Mouse (Mus musculus): ENCODE measurements around the gene Fbxo33. TPM values are rescaled to one million over a fixed set of nuclear protein-coding genes. Genes with fewer than 3 reads are reported as not detected.
"Not testable (repeated sequence)": the region's sequence is repeated elsewhere in the genome, so short reads cannot be mapped to it uniquely, and the experiment has no call there.

Fbxo33 gene
- 46.0 and 50.9 TPM in 2 replicates for polyA plus RNA-seq (2012; ENCODE audit: insufficient read depth, insufficient read length, missing spikeins)

DNA sequence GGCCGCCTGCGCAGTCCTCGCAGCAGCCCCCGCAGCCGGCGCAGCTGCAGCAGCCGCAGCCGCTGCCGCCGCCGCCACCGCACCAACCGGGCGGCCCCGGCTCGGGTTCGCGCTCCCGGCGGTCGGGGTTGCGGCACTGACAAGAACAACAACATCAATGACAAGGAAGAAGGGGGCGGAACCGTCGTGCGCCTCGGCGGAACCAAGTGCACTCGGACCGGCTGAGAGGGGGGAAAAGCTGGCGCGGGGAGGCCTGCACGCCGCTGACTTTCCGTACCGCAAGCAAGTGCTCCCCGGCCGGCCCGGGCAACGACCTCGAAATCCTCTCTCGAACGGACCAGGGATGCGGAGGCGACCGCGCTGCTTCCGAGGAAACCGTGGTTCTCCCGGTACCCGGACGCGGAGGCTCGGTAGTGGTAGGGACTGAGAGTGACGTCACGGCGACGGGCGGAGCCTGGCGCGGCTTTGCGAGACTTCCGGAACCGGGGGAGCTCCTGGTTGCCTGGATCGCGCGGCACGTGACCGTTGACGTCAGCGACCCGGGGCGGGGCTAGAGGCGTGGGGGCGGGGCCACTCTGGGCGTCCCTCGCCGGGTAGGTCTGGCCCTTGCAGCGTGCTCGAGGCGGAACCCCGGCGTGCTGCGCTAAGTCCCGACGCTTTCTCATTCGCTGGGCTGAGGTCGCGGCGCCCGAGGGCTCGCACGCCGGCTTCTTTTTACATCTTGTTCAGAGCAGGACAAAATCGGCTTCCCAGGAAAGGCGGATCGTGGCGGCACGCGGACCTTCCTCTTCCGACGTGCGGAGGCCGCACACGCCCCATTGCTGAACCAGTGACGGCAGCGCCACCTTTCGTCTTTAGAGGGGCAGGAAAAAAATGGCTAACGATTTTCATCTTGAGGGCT, at the start of gene Fbxo33:
Gene Fbxo33, minus strand, starts transcription at position 401 of the 901 bp plus-strand sequence.
- Histone ChIP-seq H3K27ac (ENCODE audit: insufficient read depth, low read depth, low read length) (peak within 1 kb of the TSS; percentile 92), H3K4me1 (ENCODE audit: control insufficient read depth, insufficient read depth, low read length) (peaks cover 9% of the 10 kb centered on the region), H3K4me3 (ENCODE audit: insufficient read depth, low read length) (peak within 1 kb of the TSS; percentile 100)
- TF ChIP-seq POLR2A (IDR thresholded peaks at IDR 0.05; ENCODE audit: borderline replicate concordance, low read depth, low read length) (no peak), CTCF (IDR thresholded peaks at IDR 0.05; ENCODE audit: low read depth, low read length) (peak; percentile 70)

DNA sequence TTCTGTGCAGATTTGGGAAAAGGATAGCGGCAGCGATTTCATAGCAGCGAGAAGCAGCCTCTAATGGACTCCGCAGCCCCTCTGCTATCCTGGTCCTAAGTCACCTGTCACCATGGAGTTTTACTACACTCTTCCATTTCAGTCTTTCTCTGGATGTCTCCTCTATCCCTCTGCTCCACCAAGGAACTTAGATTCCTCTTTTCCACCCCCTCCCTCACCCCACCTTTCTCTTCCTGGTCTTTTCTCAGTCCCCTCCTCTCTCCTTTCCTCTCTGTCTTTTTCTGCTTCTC, 46.4 kb upstream of the Fbxo33 start:
- no peak for TF ChIP-seq CTCF (IDR thresholded peaks at IDR 0.05; ENCODE audit: low read depth, low read length)
- no peak for TF ChIP-seq POLR2A (IDR thresholded peaks at IDR 0.05; ENCODE audit: borderline replicate concordance, low read depth, low read length)
- Histone ChIP-seq H3K27ac (ENCODE audit: insufficient read depth, low read depth, low read length) (no peak overlapping the region), H3K4me1 (ENCODE audit: control insufficient read depth, insufficient read depth, low read length) (no peaks in the 10 kb centered on the region), H3K4me3 (ENCODE audit: insufficient read depth, low read length) (no peak overlapping the region)

DNA sequence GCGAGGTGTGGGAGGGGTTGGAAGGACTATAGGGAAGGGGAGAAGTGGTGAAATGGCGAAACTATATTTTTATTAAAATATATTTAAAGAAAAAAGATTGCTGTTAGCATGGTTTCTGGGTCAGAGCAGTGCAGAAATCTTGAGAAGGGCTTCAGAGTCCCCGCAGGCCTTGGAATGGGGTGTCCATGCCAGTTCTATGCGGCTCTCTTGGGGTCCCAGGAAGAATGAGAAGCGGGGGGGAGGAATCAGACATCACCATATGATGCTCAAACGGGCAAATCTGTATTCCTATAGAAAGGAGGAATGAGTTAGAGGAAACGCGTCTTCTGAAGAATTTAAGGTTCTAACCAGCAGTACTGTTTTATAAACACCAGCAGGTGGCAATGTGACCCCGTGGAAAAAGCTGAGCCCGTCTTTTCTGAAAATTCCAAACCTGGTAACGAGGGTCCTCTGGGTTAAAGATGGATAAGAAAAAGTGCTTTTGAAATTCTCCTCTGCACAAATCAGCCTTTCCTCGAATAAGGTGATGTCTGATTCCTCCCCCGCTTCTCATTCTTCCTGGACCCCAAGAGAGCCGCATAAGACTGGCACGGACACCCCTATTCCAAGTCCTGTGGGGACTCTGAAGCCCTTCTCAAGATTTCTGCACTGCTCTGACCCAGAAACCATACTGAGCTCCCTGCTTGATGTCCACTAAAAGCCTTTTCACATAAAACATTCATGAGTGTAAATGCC, 45.8 kb upstream of the Fbxo33 start:
- TF ChIP-seq CTCF (IDR thresholded peaks at IDR 0.05; ENCODE audit: low read depth, low read length): no peak
- no peak overlapping the region for H3K4me3 ChIP-seq (ENCODE audit: insufficient read depth, low read length)
- no peak overlapping the region for H3K27ac ChIP-seq (ENCODE audit: insufficient read depth, low read depth, low read length)
- no peaks in the 10 kb centered on the region for H3K4me1 ChIP-seq (ENCODE audit: control insufficient read depth, insufficient read depth, low read length)

DNA sequence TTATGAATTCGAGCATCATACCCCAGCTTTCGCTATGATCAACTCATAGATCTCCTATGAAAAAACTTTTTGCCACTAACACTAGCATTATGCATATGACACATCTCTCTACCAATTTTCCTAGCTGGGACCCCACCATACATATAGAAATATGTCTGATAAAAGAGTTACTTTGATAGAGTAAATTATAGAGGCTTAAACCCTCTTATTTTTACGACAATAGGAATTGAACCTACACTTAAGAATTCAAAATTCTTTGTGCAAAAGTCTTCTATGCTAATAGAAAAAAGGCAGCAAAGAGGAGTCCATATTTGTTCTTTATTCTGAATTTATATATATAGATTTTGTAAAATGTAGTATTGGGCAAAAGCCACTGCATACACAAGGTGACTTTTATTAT, 43.3 kb upstream of the Fbxo33 start:
- Histone ChIP-seq H3K27ac (ENCODE audit: insufficient read depth, low read depth, low read length) (no peak overlapping the region), H3K4me3 (ENCODE audit: insufficient read depth, low read length) (no peak overlapping the region), H3K4me1 (ENCODE audit: control insufficient read depth, insufficient read depth, low read length) (no peaks in the 10 kb centered on the region)
- TF ChIP-seq POLR2A (IDR thresholded peaks at IDR 0.05; ENCODE audit: borderline replicate concordance, low read depth, low read length) (no peak), CTCF (IDR thresholded peaks at IDR 0.05; ENCODE audit: low read depth, low read length) (no peak)

DNA sequence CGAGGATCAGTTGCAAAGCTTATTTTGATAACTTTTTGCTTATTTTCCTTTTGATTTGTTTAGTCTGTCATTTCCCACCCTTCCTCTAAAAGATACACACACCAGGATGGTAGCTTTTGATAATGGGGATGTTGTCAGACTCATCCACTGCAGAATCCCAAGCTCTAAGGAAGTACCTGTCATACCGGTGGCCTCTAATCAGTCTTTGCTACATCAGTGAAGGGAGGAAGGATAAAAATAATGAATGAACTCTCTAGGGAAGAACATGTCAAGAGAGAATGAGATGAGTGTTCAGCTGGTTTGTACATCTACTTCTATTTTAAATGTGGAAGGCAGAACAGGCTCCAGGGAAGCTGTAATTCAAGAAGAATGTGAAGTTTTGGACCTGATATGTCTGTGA, 41.3 kb upstream of the Fbxo33 start:
- TF ChIP-seq POLR2A (IDR thresholded peaks at IDR 0.05; ENCODE audit: borderline replicate concordance, low read depth, low read length): no peak
- TF ChIP-seq CTCF (IDR thresholded peaks at IDR 0.05; ENCODE audit: low read depth, low read length): no peak
- no peaks in the 10 kb centered on the region for H3K4me1 ChIP-seq (ENCODE audit: control insufficient read depth, insufficient read depth, low read length)

DNA sequence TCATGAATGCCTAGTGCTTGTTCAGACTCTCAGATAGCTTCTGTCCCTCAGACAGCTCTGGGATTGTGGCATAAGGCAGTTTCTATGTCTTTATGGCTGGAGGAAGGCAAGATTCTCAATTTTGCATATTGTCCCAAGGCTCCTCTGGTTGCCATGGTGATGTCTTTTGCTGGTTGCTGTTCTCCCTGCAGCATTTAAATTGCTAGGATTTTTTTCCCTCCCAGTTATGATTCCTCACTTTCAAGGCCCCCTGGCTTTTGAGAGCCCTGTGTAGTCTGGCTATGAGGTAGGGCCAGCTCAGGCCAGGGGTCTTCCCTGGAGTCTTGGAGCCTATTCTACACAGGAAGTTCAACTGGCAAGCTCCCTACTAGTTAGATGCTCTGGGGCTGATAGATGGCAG, 40.8 kb upstream of the Fbxo33 start:
- no peak for TF ChIP-seq POLR2A (IDR thresholded peaks at IDR 0.05; ENCODE audit: borderline replicate concordance, low read depth, low read length)
- no peak for TF ChIP-seq CTCF (IDR thresholded peaks at IDR 0.05; ENCODE audit: low read depth, low read length)
- Histone ChIP-seq H3K4me1 (ENCODE audit: control insufficient read depth, insufficient read depth, low read length) (no peaks in the 10 kb centered on the region), H3K27ac (ENCODE audit: insufficient read depth, low read depth, low read length) (no peak overlapping the region), H3K4me3 (ENCODE audit: insufficient read depth, low read length) (no peak overlapping the region)

More for the DNA sequence above, 41.3 kb upstream of the Fbxo33 start:
- Histone ChIP-seq H3K4me3 (ENCODE audit: insufficient read depth, low read length) (no peak overlapping the region), H3K27ac (ENCODE audit: insufficient read depth, low read depth, low read length) (no peak overlapping the region)

DNA sequence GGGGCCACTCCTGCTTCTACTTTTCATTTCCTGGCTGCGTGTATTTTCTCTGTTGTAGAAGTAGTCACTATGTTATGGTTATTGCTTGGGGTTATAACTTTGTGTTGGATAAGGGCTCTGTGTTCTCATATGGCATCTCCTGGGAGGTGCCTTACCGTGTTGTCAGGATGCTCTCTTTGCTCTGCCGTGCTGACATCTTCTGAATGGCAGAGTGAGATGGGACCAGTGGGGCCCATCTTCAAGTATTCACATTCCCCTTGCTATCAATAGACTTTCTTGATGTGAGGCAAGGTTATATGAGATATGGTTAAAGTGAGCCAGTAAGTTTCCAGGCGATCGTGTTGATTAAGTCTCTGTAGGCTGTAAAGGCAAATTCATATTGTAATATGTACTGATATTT, 39.5 kb upstream of the Fbxo33 start:
- TF ChIP-seq POLR2A (IDR thresholded peaks at IDR 0.05; ENCODE audit: borderline replicate concordance, low read depth, low read length) (no peak), CTCF (IDR thresholded peaks at IDR 0.05; ENCODE audit: low read depth, low read length) (no peak)
- Histone ChIP-seq H3K4me3 (ENCODE audit: insufficient read depth, low read length) (no peak overlapping the region), H3K27ac (ENCODE audit: insufficient read depth, low read depth, low read length) (no peak overlapping the region), H3K4me1 (ENCODE audit: control insufficient read depth, insufficient read depth, low read length) (no peaks in the 10 kb centered on the region)

DNA sequence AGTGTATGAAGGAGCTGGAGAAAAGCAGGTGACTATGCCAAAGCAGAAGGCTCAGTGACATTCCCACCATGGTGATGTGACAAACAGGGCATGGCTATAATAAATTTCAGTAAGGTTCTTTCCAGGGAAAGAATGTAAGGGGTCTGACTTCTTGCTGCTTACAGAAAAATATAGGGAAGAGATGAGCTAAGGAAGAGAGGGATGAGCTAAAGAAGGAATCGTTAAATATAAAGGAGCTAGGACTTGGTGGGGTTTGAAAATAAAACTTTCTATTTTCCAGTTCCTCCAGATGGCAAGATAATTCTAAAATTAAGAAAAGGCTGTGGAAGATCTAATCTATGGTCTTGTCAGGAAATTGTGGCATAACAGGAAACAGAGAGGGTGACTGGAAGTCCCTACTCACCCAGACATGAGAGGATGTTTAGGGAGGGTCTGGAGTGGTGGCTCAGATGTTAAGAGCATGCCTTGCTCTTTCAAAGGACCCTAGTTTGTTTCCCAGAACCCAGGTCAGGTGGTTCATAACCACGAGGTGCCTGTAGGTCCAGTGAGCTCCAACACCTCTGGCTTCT, 30.8 kb upstream of the Fbxo33 start:
- TF ChIP-seq POLR2A (IDR thresholded peaks at IDR 0.05; ENCODE audit: borderline replicate concordance, low read depth, low read length) (no peak), CTCF (IDR thresholded peaks at IDR 0.05; ENCODE audit: low read depth, low read length) (no peak)
- H3K4me1 ChIP-seq (ENCODE audit: control insufficient read depth, insufficient read depth, low read length): no peaks in the 10 kb centered on the region
- H3K27ac ChIP-seq (ENCODE audit: insufficient read depth, low read depth, low read length): no peak overlapping the region
- no peak overlapping the region for H3K4me3 ChIP-seq (ENCODE audit: insufficient read depth, low read length)

DNA sequence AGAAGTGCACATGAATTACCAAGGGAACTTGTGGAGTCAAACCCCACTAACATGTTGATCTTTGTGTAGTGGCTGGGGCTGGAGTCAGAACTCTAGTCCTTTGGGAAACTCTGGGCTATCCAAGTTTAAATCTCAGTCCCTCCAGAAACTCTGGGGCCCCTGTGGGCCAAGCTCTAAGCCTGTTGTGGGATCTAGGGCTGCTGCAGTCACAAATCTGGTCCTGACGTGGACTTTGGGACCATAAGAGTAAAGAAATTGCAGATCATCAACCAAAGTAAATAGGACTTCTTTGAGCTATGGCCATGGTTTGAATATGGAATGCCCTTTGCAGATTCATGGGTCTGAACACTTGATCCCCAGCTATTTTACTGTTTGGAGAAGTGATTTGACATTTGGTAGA, 29.4 kb upstream of the Fbxo33 start:
- Histone ChIP-seq H3K4me1 (ENCODE audit: control insufficient read depth, insufficient read depth, low read length) (no peaks in the 10 kb centered on the region), H3K4me3 (ENCODE audit: insufficient read depth, low read length) (no peak overlapping the region), H3K27ac (ENCODE audit: insufficient read depth, low read depth, low read length) (no peak overlapping the region)
- TF ChIP-seq POLR2A (IDR thresholded peaks at IDR 0.05; ENCODE audit: borderline replicate concordance, low read depth, low read length): no peak
- TF ChIP-seq CTCF (IDR thresholded peaks at IDR 0.05; ENCODE audit: low read depth, low read length): no peak

DNA sequence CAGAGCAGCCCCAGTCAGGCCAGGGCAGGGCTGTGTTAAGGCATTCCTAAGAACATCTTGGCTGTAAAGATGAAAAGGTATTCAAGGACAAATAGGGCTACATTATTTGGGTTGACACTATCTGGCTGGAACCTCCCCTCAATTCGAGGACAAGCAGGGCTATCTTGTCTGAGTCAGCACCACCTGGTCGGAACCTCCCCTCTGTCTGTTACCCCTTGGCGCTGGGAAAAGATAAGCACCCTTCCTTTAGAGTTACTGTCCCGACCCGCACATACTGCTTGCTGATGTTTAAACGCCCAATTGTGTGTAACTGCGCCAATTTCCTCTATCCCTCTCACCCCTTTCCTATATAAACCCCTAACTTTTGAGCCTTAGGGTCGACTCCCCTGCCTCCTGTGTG, 21.5 kb upstream of the Fbxo33 start:
- not testable (repeated sequence) for H3K27ac ChIP-seq (ENCODE audit: insufficient read depth, low read depth, low read length); H3K4me1 ChIP-seq (ENCODE audit: control insufficient read depth, insufficient read depth, low read length); H3K4me3 ChIP-seq (ENCODE audit: insufficient read depth, low read length)

Data from bone marrow macrophage, adult 2 months (primary cell).